Comparison of ENCODE assay signal across 8 mouse cellular contexts in genomic region chr11:70450926-70451325, GRCm38 (mm10). TPM values are rescaled to one million over a fixed set of nuclear protein-coding genes. Genes with fewer than 3 reads are reported as not detected.
A peak's percentile ranks its signal among the peaks of the same experiment; 100 is the strongest.
DNase-seq lines count a peak whose midpoint lies in the region; ATAC-seq lines count a peak whose summit lies in the region.

No protein-coding gene starts in this region.

- ATAC-seq in midbrain, embryonic 11.5 days (ENCODE audit: low FRiP score) = no peak
- no peak for ATAC-seq in liver, embryonic 13.5 days (ENCODE audit: low read depth)

- peaks cover 25% of the 10 kb centered on the region for H3K4me1 ChIP-seq in midbrain, embryonic 10.5 days
- H3K4me1 ChIP-seq in midbrain, embryonic 11.5 days (ENCODE audit: control insufficient read depth, insufficient read depth, low read length) = peaks cover 7% of the 10 kb centered on the region; the same call in 1 of the 2 replicates
- peaks cover 31% of the 10 kb centered on the region for H3K4me1 ChIP-seq in liver, embryonic 13.5 days (replicated peaks)

- H3K27ac ChIP-seq in midbrain, embryonic 10.5 days (replicated peaks) = no peak overlapping the region
- no peak overlapping the region for H3K27ac ChIP-seq in midbrain, embryonic 11.5 days (ENCODE audit: low read depth, low read length)
- no peak overlapping the region for H3K27ac ChIP-seq in liver, embryonic 13.5 days

- peak; percentile 36 to 46 for DNase-seq in cerebellum, postnatal 14 days
- DNase-seq in cerebellum, adult 11-12 months = no peak
- DNase-seq in midbrain, embryonic 10.5 days (ENCODE audit: low spot score) = no peak
- no peak for DNase-seq in midbrain, embryonic 11.5 days (ENCODE audit: low spot score, missing footprints)
- DNase-seq in liver, embryonic 13.5 days = no peak
- DNase-seq in testis, postnatal 10 days (ENCODE audit: low spot score) = no peak
- DNase-seq in right cerebral cortex, postnatal 10 days (ENCODE audit: low spot score in 2 of 2) = no peak
- no peak for DNase-seq in testis, postnatal 14 days (ENCODE audit: low spot score)

- no peak overlapping the region for H3K9ac ChIP-seq in midbrain, embryonic 11.5 days (ENCODE audit: low read length)
- no peak overlapping the region for H3K9ac ChIP-seq in liver, embryonic 13.5 days

- H3K9me3 ChIP-seq in midbrain, embryonic 10.5 days (replicated peaks) = no peaks in the 10 kb centered on the region
- no peaks in the 10 kb centered on the region for H3K9me3 ChIP-seq in midbrain, embryonic 11.5 days (ENCODE audit: control insufficient read depth, low read length)
- H3K9me3 ChIP-seq in liver, embryonic 13.5 days (replicated peaks) = no peaks in the 10 kb centered on the region

- H3K4me3 ChIP-seq in midbrain, embryonic 10.5 days = peak overlapping the region; percentile 82; the same call in 1 of the 2 replicates
- no peak overlapping the region for H3K4me3 ChIP-seq in midbrain, embryonic 11.5 days (ENCODE audit: low read depth, low read length)
- H3K4me3 ChIP-seq in liver, embryonic 13.5 days (replicated peaks) = no peak overlapping the region

- 85% methylated on average over 2 of the region's 2 CpGs for WGBS in midbrain, embryonic 10.5 days
- 89% methylated on average over 2 of the region's 2 CpGs for WGBS in midbrain, embryonic 11.5 days
- WGBS in liver, embryonic 13.5 days (ENCODE audit: insufficient replicate concordance) = 76% methylated on average over 2 of the region's 2 CpGs

- H3K4me2 ChIP-seq in midbrain, embryonic 11.5 days = no peak overlapping the region
- H3K4me2 ChIP-seq in liver, embryonic 13.5 days = peak overlapping the region; percentile 84

- H3K27me3 ChIP-seq in midbrain, embryonic 10.5 days (ENCODE audit: low read depth, poor library complexity, severe bottlenecking) = no peaks in the 10 kb centered on the region
- no peaks in the 10 kb centered on the region for H3K27me3 ChIP-seq in midbrain, embryonic 11.5 days (ENCODE audit: control insufficient read depth, insufficient read depth, low read length)
- H3K27me3 ChIP-seq in liver, embryonic 13.5 days = no peaks in the 10 kb centered on the region

- H3K36me3 ChIP-seq in midbrain, embryonic 10.5 days = peaks cover 15% of the 10 kb centered on the region; the same call in 1 of the 2 replicates
- H3K36me3 ChIP-seq in midbrain, embryonic 11.5 days (ENCODE audit: control insufficient read depth, insufficient read depth, low read length) = no peaks in the 10 kb centered on the region
- H3K36me3 ChIP-seq in liver, embryonic 13.5 days = peaks cover 4% of the 10 kb centered on the region

RNA-seq across cellular contexts. Expression of gene Med11, which starts 0.8 kb away (rescaled TPM):
- polyA plus RNA-seq in midbrain, embryonic 10.5 days (2016; fragmentation: Nextera tagmentation; extraction: Ambion mirVana) = 39.7 and 44.6 TPM in 2 replicates
- 37.7 and 42.1 TPM in 2 replicates for polyA plus RNA-seq in midbrain, embryonic 11.5 days (2014; fragmentation: Nextera tagmentation; extraction: Ambion mirVana)
- polyA plus RNA-seq in liver, embryonic 13.5 days (2015; fragmentation: Nextera tagmentation; extraction: Ambion mirVana) = 17.2 and 19.1 TPM in 2 replicates

RNA-seq across cellular contexts. Expression of gene Zmynd15, which starts 8.3 kb away (rescaled TPM):
- polyA plus RNA-seq in midbrain, embryonic 10.5 days (2016; fragmentation: Nextera tagmentation; extraction: Ambion mirVana) = 0.14 and 0.40 TPM in 2 replicates
- 0.18 and 0.26 TPM in 2 replicates for polyA plus RNA-seq in midbrain, embryonic 11.5 days (2014; fragmentation: Nextera tagmentation; extraction: Ambion mirVana)
- 0.07 and 0.17 TPM in 2 replicates for polyA plus RNA-seq in liver, embryonic 13.5 days (2015; fragmentation: Nextera tagmentation; extraction: Ambion mirVana)

RNA-seq across cellular contexts. Expression of gene Cxcl16, which starts 8.9 kb away (rescaled TPM):
- 0.46 and 0.63 TPM in 2 replicates for polyA plus RNA-seq in midbrain, embryonic 10.5 days (2016; fragmentation: Nextera tagmentation; extraction: Ambion mirVana)
- 0.50 and 0.82 TPM in 2 replicates for polyA plus RNA-seq in midbrain, embryonic 11.5 days (2014; fragmentation: Nextera tagmentation; extraction: Ambion mirVana)
- 0.70 and 1.4 TPM in 2 replicates for polyA plus RNA-seq in liver, embryonic 13.5 days (2015; fragmentation: Nextera tagmentation; extraction: Ambion mirVana)

RNA-seq across cellular contexts. Expression of gene Arrb2, which starts 18.5 kb away (rescaled TPM):
- 28.3 and 37.4 TPM in 2 replicates for polyA plus RNA-seq in midbrain, embryonic 10.5 days (2016; fragmentation: Nextera tagmentation; extraction: Ambion mirVana)
- polyA plus RNA-seq in midbrain, embryonic 11.5 days (2014; fragmentation: Nextera tagmentation; extraction: Ambion mirVana) = 28.9 and 31.3 TPM in 2 replicates
- polyA plus RNA-seq in liver, embryonic 13.5 days (2015; fragmentation: Nextera tagmentation; extraction: Ambion mirVana) = 13.0 and 14.9 TPM in 2 replicates

RNA-seq across cellular contexts. Expression of gene Pelp1, which starts 41.1 kb away (rescaled TPM):
- 52.2 and 53.2 TPM in 2 replicates for polyA plus RNA-seq in midbrain, embryonic 10.5 days (2016; fragmentation: Nextera tagmentation; extraction: Ambion mirVana)
- polyA plus RNA-seq in midbrain, embryonic 11.5 days (2014; fragmentation: Nextera tagmentation; extraction: Ambion mirVana) = 32.5 and 33.7 TPM in 2 replicates
- polyA plus RNA-seq in liver, embryonic 13.5 days (2015; fragmentation: Nextera tagmentation; extraction: Ambion mirVana) = 19.0 and 21.0 TPM in 2 replicates

Comparison
In these comparisons a context has a peak if more than half of its experiments do, and no peak if none do; other contexts are left out.
1. DNase-seq: peak in cerebellum, postnatal 14 days (2 of 2); none in cerebellum, adult 11-12 months (single experiment), midbrain, embryonic 10.5 days (single experiment), midbrain, embryonic 11.5 days (single experiment), liver, embryonic 13.5 days (single experiment), testis, postnatal 10 days (single experiment), right cerebral cortex, postnatal 10 days (0 of 2) and testis, postnatal 14 days (single experiment).